Mouse (Mus musculus): ENCODE results near the gene Efnb3. TPM values are rescaled to one million over a fixed set of nuclear protein-coding genes. Genes with fewer than 3 reads are reported as not detected.
"Not testable (repeated sequence)": the region's sequence is repeated elsewhere in the genome, so short reads cannot be mapped to it uniquely, and the experiment has no call there.

The Efnb3 gene
- polyA plus RNA-seq, 1 experiment from 2014 or later: 9.6 TPM

DNA sequence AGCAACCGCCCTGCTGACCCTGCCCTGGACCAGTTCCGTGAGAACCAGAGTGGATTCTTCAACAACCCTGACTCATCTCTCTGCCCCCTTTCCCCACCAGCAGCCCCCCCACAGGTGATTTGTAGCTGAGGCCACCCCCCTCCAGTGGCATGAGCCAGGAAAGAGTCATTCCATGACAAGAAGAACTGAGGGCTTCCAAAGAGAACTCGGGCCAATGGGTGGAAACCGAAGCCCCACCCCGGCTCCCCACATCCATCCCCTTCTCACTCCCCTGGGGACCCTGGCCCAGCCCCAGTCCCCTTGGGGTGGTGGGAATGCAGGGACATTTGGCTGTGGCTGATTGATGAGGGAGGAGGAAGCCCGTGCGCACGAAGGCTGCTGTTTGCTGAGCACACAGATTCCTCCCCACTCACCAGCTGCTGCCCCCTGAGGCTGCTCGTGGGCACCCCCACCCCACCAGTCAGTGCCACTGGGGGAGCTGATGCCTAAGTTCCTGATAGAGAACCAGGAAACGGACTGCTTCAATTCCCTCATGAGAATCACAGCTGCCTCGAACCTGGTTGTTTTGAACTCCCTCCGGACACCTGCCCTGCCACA, 10.8 kb downstream of the Efnb3 start, which contains the start of gene Dnah2:
Dnah2 (minus strand) TSS at position 51 of the 597 bp plus-strand sequence.
- Histone ChIP-seq H3K9ac (ENCODE audit: low read length) (no peak within 1 kb of the TSS), H3K4me3 (ENCODE audit: low read depth, low read length) (no peak within 1 kb of the TSS), H3K27me3 (ENCODE audit: control insufficient read depth, insufficient read depth, low read length) (no peaks in the 10 kb centered on the region), H3K9me3 (ENCODE audit: control insufficient read depth, low read length) (no peaks in the 10 kb centered on the region), H3K4me1 (ENCODE audit: control insufficient read depth, insufficient read depth, low read length) (peaks cover 23% of the 10 kb centered on the region), H3K36me3 (ENCODE audit: control insufficient read depth, insufficient read depth, low read length) (no peaks in the 10 kb centered on the region), H3K27ac (ENCODE audit: low read depth, low read length) (no peak within 1 kb of the TSS), H3K4me2 (ENCODE audit: low read depth) (no peak within 1 kb of the TSS)
- no peak for DNase-seq (ENCODE audit: low spot score)
- no peak for ATAC-seq (ENCODE audit: insufficient read depth, low FRiP score, low TSS enrichment)
- 39% methylated on average over 12 of the region's 12 CpGs for WGBS

DNA sequence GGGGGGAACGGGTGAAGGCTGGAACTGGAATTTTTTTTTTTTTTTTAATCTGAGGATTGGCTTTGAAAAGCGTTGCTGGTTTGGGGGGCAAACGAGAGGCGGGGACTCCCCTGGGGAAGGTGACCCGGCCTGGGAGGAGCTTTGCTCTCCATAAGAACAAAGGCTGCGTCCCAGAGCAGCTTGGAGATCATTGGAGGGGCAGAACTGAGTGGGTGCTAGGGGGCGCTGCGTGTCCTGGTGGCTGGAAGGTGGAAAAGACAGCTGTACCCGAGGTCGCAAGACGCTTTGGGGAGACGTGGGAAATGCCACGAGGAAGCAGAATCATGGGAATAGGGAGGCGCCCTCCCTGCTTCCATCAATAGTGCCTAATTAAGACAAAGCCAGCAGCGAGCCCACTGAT, 12.9 kb downstream of the Efnb3 start:
- H3K9ac ChIP-seq (ENCODE audit: low read length): peak overlapping the region; percentile 75
- H3K27me3 ChIP-seq (ENCODE audit: control insufficient read depth, insufficient read depth, low read length): no peaks in the 10 kb centered on the region
- peak overlapping the region; percentile 38 for H3K4me3 ChIP-seq (ENCODE audit: low read depth, low read length)
- peak overlapping the region; percentile 68 for H3K27ac ChIP-seq (ENCODE audit: low read depth, low read length)
- 6% methylated on average over 15 of the region's 15 CpGs for WGBS
- H3K36me3 ChIP-seq (ENCODE audit: control insufficient read depth, insufficient read depth, low read length): no peaks in the 10 kb centered on the region
- H3K9me3 ChIP-seq (ENCODE audit: control insufficient read depth, low read length): no peaks in the 10 kb centered on the region
- DNase-seq (ENCODE audit: low spot score): no peak
- peak overlapping the region; percentile 79 for H3K4me2 ChIP-seq (ENCODE audit: low read depth)
- ATAC-seq (ENCODE audit: insufficient read depth, low FRiP score, low TSS enrichment): no peak
- peaks cover 8% of the 10 kb centered on the region; the same call in 1 of the 2 replicates for H3K4me1 ChIP-seq (ENCODE audit: control insufficient read depth, insufficient read depth, low read length)

DNA sequence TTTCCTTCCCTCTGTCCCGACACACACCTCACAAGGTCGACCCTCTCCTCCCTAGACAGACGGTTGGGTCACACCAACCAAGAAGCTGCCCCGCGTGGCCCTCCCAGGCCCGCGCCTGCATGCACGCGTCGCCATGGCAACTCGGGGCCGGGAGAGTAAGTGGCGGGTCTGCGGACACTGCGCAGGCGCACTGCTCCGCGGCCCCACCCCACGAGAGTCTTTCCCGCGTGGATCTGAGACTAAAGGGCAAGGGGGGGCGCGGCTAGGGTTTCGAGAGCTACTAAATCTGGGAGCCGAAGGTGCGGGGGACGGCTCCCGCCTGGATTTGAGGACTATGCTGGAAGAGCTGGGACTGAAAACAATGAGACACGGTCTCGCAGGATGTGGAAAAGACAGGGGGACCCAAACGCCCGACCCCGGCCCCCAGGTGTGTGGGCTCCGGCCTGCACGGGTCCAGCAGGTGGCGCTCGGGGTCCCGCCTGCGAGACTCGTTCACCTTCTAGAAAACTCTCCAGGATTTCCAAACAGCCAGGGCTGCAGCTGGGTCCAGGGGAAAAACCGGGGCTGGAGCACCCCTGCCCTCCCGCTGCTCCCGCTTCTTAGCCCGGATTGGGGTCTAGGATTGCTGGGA, 13.5 kb downstream of the Efnb3 start:
- Histone ChIP-seq H3K9me3 (ENCODE audit: control insufficient read depth, low read length) (no peaks in the 10 kb centered on the region), H3K4me1 (ENCODE audit: control insufficient read depth, insufficient read depth, low read length) (peaks cover 8% of the 10 kb centered on the region; the same call in 1 of the 2 replicates)

DNA sequence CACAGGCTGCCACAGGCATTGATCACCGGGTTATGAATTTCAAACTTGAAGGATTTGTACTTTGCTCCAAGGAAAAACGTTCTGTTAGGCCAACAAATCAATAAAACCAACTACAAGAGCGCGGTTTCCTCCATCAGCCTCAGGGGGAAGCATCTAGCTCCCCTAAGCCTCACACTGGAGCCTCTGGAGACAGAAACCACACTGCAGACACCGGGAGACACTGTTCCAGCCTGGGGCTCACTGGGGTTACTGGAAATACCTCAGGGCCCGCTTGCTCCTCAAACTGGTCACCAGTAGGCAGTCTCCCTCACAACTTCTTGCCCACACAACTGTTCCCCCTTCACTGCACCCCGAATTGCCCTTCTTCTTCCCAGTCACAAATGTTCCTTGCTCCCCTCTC, 14.0 kb downstream of the Efnb3 start:
- ATAC-seq (ENCODE audit: insufficient read depth, low FRiP score, low TSS enrichment) (no peak), DNase-seq (ENCODE audit: low spot score) (peak; percentile 42)
- peak overlapping the region; percentile 79 for H3K4me2 ChIP-seq (ENCODE audit: low read depth)
- H3K9me3 ChIP-seq (ENCODE audit: control insufficient read depth, low read length): no peaks in the 10 kb centered on the region
- H3K27ac ChIP-seq (ENCODE audit: low read depth, low read length): peak overlapping the region; percentile 68
- H3K9ac ChIP-seq (ENCODE audit: low read length): peak overlapping the region; percentile 75
- H3K36me3 ChIP-seq (ENCODE audit: control insufficient read depth, insufficient read depth, low read length): no peaks in the 10 kb centered on the region
- WGBS: 11% methylated on average over 7 of the region's 7 CpGs
- peak overlapping the region; percentile 38 for H3K4me3 ChIP-seq (ENCODE audit: low read depth, low read length)
- H3K27me3 ChIP-seq (ENCODE audit: control insufficient read depth, insufficient read depth, low read length): no peaks in the 10 kb centered on the region
- H3K4me1 ChIP-seq (ENCODE audit: control insufficient read depth, insufficient read depth, low read length): peaks cover 8% of the 10 kb centered on the region; the same call in 1 of the 2 replicates

More for the DNA sequence above, 13.5 kb downstream of the Efnb3 start:
- Histone ChIP-seq H3K36me3 (ENCODE audit: control insufficient read depth, insufficient read depth, low read length) (no peaks in the 10 kb centered on the region), H3K4me2 (ENCODE audit: low read depth) (peak overlapping the region; percentile 79), H3K27me3 (ENCODE audit: control insufficient read depth, insufficient read depth, low read length) (no peaks in the 10 kb centered on the region), H3K4me3 (ENCODE audit: low read depth, low read length) (peak overlapping the region; percentile 38), H3K27ac (ENCODE audit: low read depth, low read length) (peak overlapping the region; percentile 68), H3K9ac (ENCODE audit: low read length) (peak overlapping the region; percentile 75)
- peak; percentile 68 for ATAC-seq (ENCODE audit: insufficient read depth, low FRiP score, low TSS enrichment)
- under 1% methylated on average over 44 of the region's 44 CpGs for WGBS
- peak; percentile 84 for DNase-seq (ENCODE audit: low spot score)

DNA sequence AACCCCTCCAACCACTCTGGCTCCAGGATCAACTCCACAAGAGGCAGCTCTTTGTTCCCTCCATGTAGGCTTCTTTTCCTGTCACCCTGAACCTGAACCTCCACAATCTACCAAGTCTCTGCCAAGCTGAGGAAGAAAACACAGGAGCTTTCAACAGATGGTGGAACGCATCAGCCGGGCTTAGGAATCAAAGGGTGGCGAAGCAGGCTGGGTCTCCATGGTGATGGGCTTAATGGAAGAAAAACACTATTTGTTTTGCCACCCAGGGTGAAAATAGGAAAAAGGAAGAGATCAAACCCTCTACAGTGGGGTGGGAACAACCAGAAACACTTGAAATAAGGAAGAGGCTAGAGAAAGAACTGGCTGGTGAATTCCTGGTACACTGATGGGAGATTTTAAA, 16.4 kb downstream of the Efnb3 start:
- Histone ChIP-seq H3K9me3 (ENCODE audit: control insufficient read depth, low read length) (no peaks in the 10 kb centered on the region), H3K36me3 (ENCODE audit: control insufficient read depth, insufficient read depth, low read length) (no peaks in the 10 kb centered on the region), H3K4me3 (ENCODE audit: low read depth, low read length) (no peak overlapping the region), H3K4me2 (ENCODE audit: low read depth) (no peak overlapping the region), H3K4me1 (ENCODE audit: control insufficient read depth, insufficient read depth, low read length) (peaks cover 8% of the 10 kb centered on the region; the same call in 1 of the 2 replicates), H3K9ac (ENCODE audit: low read length) (no peak overlapping the region; the same call in 1 of the 2 replicates), H3K27me3 (ENCODE audit: control insufficient read depth, insufficient read depth, low read length) (no peaks in the 10 kb centered on the region), H3K27ac (ENCODE audit: low read depth, low read length) (peak overlapping the region; percentile 27; the same call in 1 of the 2 replicates)
- 18% methylated on average over 3 of the region's 3 CpGs for WGBS
- no peak for DNase-seq (ENCODE audit: low spot score)
- ATAC-seq (ENCODE audit: insufficient read depth, low FRiP score, low TSS enrichment): no peak

DNA sequence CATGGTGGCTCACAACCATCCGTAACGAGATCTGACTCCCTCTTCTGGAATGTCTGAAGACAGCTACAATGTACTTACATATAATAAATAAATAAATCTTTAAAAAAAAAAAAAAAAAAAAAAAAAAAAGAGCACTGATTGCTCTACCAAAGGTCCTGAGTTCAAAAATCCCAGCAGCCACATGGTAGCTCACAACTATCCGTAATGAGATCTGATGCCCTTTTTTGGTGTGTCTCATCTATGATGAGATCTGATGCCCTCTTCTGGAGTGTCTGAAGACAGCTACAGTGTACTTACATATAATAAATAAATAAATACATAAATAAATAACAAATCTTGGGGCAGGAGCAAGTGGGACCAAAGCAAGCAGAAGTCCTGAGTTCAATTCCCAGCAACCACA, 18.3 kb downstream of the Efnb3 start:
- WGBS: 81% methylated on average over 1 of the region's 3 CpGs
- not testable (repeated sequence) for H3K4me1 ChIP-seq (ENCODE audit: control insufficient read depth, insufficient read depth, low read length); H3K4me3 ChIP-seq (ENCODE audit: low read depth, low read length); H3K27me3 ChIP-seq (ENCODE audit: control insufficient read depth, insufficient read depth, low read length); H3K36me3 ChIP-seq (ENCODE audit: control insufficient read depth, insufficient read depth, low read length); H3K4me2 ChIP-seq (ENCODE audit: low read depth); H3K9ac ChIP-seq (ENCODE audit: low read length); DNase-seq (ENCODE audit: low spot score); ATAC-seq (ENCODE audit: insufficient read depth, low FRiP score, low TSS enrichment); H3K27ac ChIP-seq (ENCODE audit: low read depth, low read length); H3K9me3 ChIP-seq (ENCODE audit: control insufficient read depth, low read length)

DNA sequence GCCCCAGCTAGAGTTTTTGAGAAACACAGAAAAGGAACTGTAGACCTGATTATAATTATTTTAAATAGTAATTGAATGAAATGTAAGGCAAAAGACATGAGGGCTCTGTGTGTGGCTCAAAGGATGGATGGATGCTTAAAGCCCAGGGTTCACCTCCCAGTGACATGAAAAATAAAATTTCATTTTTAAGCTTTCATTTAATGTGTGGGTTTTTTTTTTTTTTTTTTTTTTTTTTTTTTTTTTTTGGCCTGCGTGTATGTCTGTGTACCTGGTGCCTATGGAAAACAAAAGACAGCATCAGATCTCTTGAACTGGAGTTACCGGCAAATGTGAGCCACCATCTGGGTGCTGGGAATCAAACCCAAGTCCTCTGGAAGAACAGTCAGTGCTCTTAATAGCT, 19.3 kb downstream of the Efnb3 start:
- Histone ChIP-seq H3K4me2 (ENCODE audit: low read depth) (no peak overlapping the region), H3K27ac (ENCODE audit: low read depth, low read length) (no peak overlapping the region), H3K9me3 (ENCODE audit: control insufficient read depth, low read length) (no peaks in the 10 kb centered on the region), H3K9ac (ENCODE audit: low read length) (no peak overlapping the region), H3K27me3 (ENCODE audit: control insufficient read depth, insufficient read depth, low read length) (no peaks in the 10 kb centered on the region), H3K36me3 (ENCODE audit: control insufficient read depth, insufficient read depth, low read length) (no peaks in the 10 kb centered on the region), H3K4me1 (ENCODE audit: control insufficient read depth, insufficient read depth, low read length) (peaks cover under 1% of the 10 kb centered on the region; the same call in 1 of the 2 replicates), H3K4me3 (ENCODE audit: low read depth, low read length) (no peak overlapping the region)
- ATAC-seq (ENCODE audit: insufficient read depth, low FRiP score, low TSS enrichment): no peak
- 96% methylated on average over 2 of the region's 2 CpGs for whole genome bisulfite sequencing
- no peak for DNase-seq (ENCODE audit: low spot score)

DNA sequence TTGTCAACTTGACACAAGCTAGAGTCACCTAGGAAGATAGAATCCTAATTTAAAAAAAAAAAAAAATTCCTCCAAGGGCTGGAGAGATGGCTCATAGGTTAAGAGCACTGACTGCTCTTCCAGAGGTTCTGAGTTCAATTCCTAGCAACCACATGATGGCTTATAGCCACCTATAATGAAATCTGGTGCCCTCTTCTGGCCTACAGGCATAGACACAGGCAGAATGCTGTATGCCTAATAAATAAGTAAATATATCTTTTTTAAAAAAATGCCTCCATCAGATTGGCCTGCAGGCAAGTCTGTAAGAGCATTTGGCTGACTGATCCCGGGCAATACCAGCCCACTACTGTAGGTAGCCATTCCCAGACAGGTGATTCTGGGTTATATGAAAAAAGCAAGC, 25.0 kb downstream of the Efnb3 start:
- Histone ChIP-seq H3K9me3 (ENCODE audit: control insufficient read depth, low read length) (no peaks in the 10 kb centered on the region), H3K27ac (ENCODE audit: low read depth, low read length) (no peak overlapping the region), H3K9ac (ENCODE audit: low read length) (no peak overlapping the region), H3K36me3 (ENCODE audit: control insufficient read depth, insufficient read depth, low read length) (no peaks in the 10 kb centered on the region), H3K4me2 (ENCODE audit: low read depth) (no peak overlapping the region), H3K4me3 (ENCODE audit: low read depth, low read length) (no peak overlapping the region), H3K27me3 (ENCODE audit: control insufficient read depth, insufficient read depth, low read length) (no peaks in the 10 kb centered on the region), H3K4me1 (ENCODE audit: control insufficient read depth, insufficient read depth, low read length) (no peaks in the 10 kb centered on the region)
- 73% methylated on average over 1 of the region's 1 CpGs for WGBS
- DNase-seq (ENCODE audit: low spot score) (no peak), ATAC-seq (ENCODE audit: insufficient read depth, low FRiP score, low TSS enrichment) (no peak)
